In genomic region chr2:102099261-102099660, GRCm38 (mm10) we compare ENCODE assay signal across 24 mouse cellular contexts.
DNase-seq lines count a peak whose midpoint lies in the region; ATAC-seq and TF ChIP-seq lines count a peak whose summit lies in the region.
"Had no signal": no experiment of that assay in that cellular context is flagged by ENCODE, and none has a peak within 500 bp of the region (broad histone marks: within the 10 kb centered on the region; RNA-seq: fewer than 3 reads in every experiment).

No protein-coding gene starts in this region.

- H3K27me3 ChIP-seq in lung, embryonic 14.5 days (ENCODE audit: insufficient read depth, low read length), result no peaks in the 10 kb centered on the region
- H3K27me3 ChIP-seq in lung, postnatal 0 days (replicated peaks; ENCODE audit: insufficient read depth, low read length), result no peaks in the 10 kb centered on the region
- no peaks in the 10 kb centered on the region for H3K27me3 ChIP-seq in stomach, embryonic 15.5 days (replicated peaks)
- no peaks in the 10 kb centered on the region for H3K27me3 ChIP-seq in stomach, postnatal 0 days (ENCODE audit: control insufficient read depth, insufficient read depth, low read length)
- H3K27me3 ChIP-seq: embryonic facial prominence, embryonic 12.5 days; embryonic facial prominence, embryonic 15.5 days; heart, embryonic 12.5 days; heart, embryonic 15.5 days; hindbrain, embryonic 15.5 days had no signal

- WGBS in lung, embryonic 14.5 days, result 37% methylated on average over 4 of the region's 4 CpGs
- 64% methylated on average over 4 of the region's 4 CpGs for WGBS in lung, postnatal 0 days
- WGBS in lung, adult 2 months, result 87% methylated on average over 4 of the region's 4 CpGs
- 73% methylated on average over 4 of the region's 4 CpGs for WGBS in stomach, embryonic 15.5 days
- 67% methylated on average over 4 of the region's 4 CpGs for WGBS in stomach, postnatal 0 days

- peak; percentile 77 for ATAC-seq in lung, embryonic 14.5 days (ENCODE audit: insufficient read depth)
- ATAC-seq in lung, postnatal 0 days, result peak; percentile 64
- no peak for ATAC-seq in stomach, embryonic 15.5 days (ENCODE audit: insufficient read depth, low FRiP score, low read depth)
- no peak for ATAC-seq in stomach, postnatal 0 days (ENCODE audit: low FRiP score, low TSS enrichment)
- ATAC-seq: CD4-positive, CD25-positive, alpha-beta regulatory T cell, adult 4 months; forebrain, embryonic 14.5 days; forebrain, postnatal 0 days had no signal

- no peak for TF ChIP-seq CTCF in lung, embryonic 14.5 days (IDR thresholded peaks at IDR 0.05; ENCODE audit: low read depth)
- no peak for TF ChIP-seq CTCF in lung, postnatal 0 days (IDR thresholded peaks at IDR 0.05)
- no peak for TF ChIP-seq CTCF in lung, adult 2 months (IDR thresholded peaks at IDR 0.05; ENCODE audit: insufficient read depth, low read length)
- TF ChIP-seq CTCF in stomach, postnatal 0 days (IDR thresholded peaks at IDR 0.05; ENCODE audit: low read depth), result no peak

- H3K27ac ChIP-seq in lung, embryonic 14.5 days (ENCODE audit: low read depth), result peak overlapping the region; percentile 82
- H3K27ac ChIP-seq in lung, postnatal 0 days (ENCODE audit: low read length), result peak overlapping the region; percentile 76
- H3K27ac ChIP-seq in stomach, embryonic 15.5 days, result peak overlapping the region; percentile 17; the same call in 1 of the 2 replicates
- no peak overlapping the region for H3K27ac ChIP-seq in stomach, postnatal 0 days (replicated peaks)
- H3K27ac ChIP-seq: embryonic facial prominence, embryonic 12.5 days; embryonic facial prominence, embryonic 15.5 days; heart, embryonic 15.5 days; hindbrain, embryonic 15.5 days had no signal

- no peaks in the 10 kb centered on the region for H3K9me3 ChIP-seq in lung, embryonic 14.5 days (ENCODE audit: low read depth, low read length)
- no peaks in the 10 kb centered on the region for H3K9me3 ChIP-seq in lung, postnatal 0 days (ENCODE audit: low read length)
- H3K9me3 ChIP-seq in stomach, embryonic 15.5 days, result no peaks in the 10 kb centered on the region
- H3K9me3 ChIP-seq in stomach, postnatal 0 days (ENCODE audit: control insufficient read depth, low read length), result no peaks in the 10 kb centered on the region
- H3K9me3 ChIP-seq: embryonic facial prominence, embryonic 12.5 days; embryonic facial prominence, embryonic 15.5 days; heart, embryonic 15.5 days; hindbrain, embryonic 15.5 days had no signal

- no peak overlapping the region for H3K4me2 ChIP-seq in lung, embryonic 14.5 days
- no peak overlapping the region for H3K4me2 ChIP-seq in lung, postnatal 0 days (replicated peaks; ENCODE audit: low read depth, low read length)
- H3K4me2 ChIP-seq in stomach, embryonic 15.5 days, result no peak overlapping the region
- H3K4me2 ChIP-seq in stomach, postnatal 0 days (replicated peaks; ENCODE audit: low read depth), result no peak overlapping the region
- H3K4me2 ChIP-seq: embryonic facial prominence, embryonic 12.5 days; embryonic facial prominence, embryonic 15.5 days; heart, embryonic 12.5 days; heart, embryonic 15.5 days; hindbrain, embryonic 15.5 days had no signal

- no peak overlapping the region for H3K9ac ChIP-seq in lung, embryonic 14.5 days
- H3K9ac ChIP-seq in lung, postnatal 0 days (replicated peaks; ENCODE audit: low read depth), result no peak overlapping the region
- H3K9ac ChIP-seq in stomach, embryonic 15.5 days, result no peak overlapping the region
- no peak overlapping the region for H3K9ac ChIP-seq in stomach, postnatal 0 days (ENCODE audit: low read length)
- H3K9ac ChIP-seq: embryonic facial prominence, embryonic 12.5 days; embryonic facial prominence, embryonic 15.5 days; forebrain, postnatal 0 days; heart, embryonic 12.5 days; heart, embryonic 15.5 days; hindbrain, embryonic 15.5 days had no signal

- H3K4me3 ChIP-seq in lung, embryonic 14.5 days (ENCODE audit: low read depth, low read length), result no peak overlapping the region
- H3K4me3 ChIP-seq in lung, postnatal 0 days (ENCODE audit: low read depth, low read length), result no peak overlapping the region
- H3K4me3 ChIP-seq in lung, adult 2 months (replicated peaks; ENCODE audit: extremely low read depth, low read depth, low read length), result no peak overlapping the region
- no peak overlapping the region for H3K4me3 ChIP-seq in stomach, embryonic 15.5 days (replicated peaks)
- H3K4me3 ChIP-seq in stomach, postnatal 0 days (ENCODE audit: low read depth, low read length), result no peak overlapping the region
- H3K4me3 ChIP-seq: embryonic facial prominence, embryonic 12.5 days; embryonic facial prominence, embryonic 15.5 days; heart, embryonic 12.5 days; heart, embryonic 15.5 days; hindbrain, embryonic 15.5 days had no signal

- no peak for TF ChIP-seq POLR2A in lung, adult 2 months (IDR thresholded peaks at IDR 0.05; ENCODE audit: borderline replicate concordance, extremely low read depth, low read depth, low read length)

- peaks cover 6% of the 10 kb centered on the region for H3K4me1 ChIP-seq in lung, embryonic 14.5 days (ENCODE audit: insufficient read depth)
- H3K4me1 ChIP-seq in lung, postnatal 0 days (ENCODE audit: insufficient read depth, low read depth, low read length), result peaks cover 8% of the 10 kb centered on the region; the same call in 1 of the 2 replicates
- peaks cover 4% of the 10 kb centered on the region; the same call in 1 of the 2 replicates for H3K4me1 ChIP-seq in lung, adult 2 months (ENCODE audit: control insufficient read depth, insufficient read depth, low read length)
- 0 out of 2 replicates have a peak, but pooled peaks cover 5% of the 10 kb centered on the region for H3K4me1 ChIP-seq in stomach, embryonic 15.5 days
- no peaks in the 10 kb centered on the region for H3K4me1 ChIP-seq in stomach, postnatal 0 days (replicated peaks; ENCODE audit: control insufficient read depth, insufficient read depth)

- H3K36me3 ChIP-seq in lung, embryonic 14.5 days (ENCODE audit: insufficient read depth), result 0 out of 2 replicates have a peak, but pooled peaks cover 4% of the 10 kb centered on the region
- H3K36me3 ChIP-seq in lung, postnatal 0 days (ENCODE audit: insufficient read depth, low read length), result no peaks in the 10 kb centered on the region
- peaks cover 4% of the 10 kb centered on the region; the same call in 1 of the 2 replicates for H3K36me3 ChIP-seq in stomach, embryonic 15.5 days
- no peaks in the 10 kb centered on the region; the same call in 1 of the 2 replicates for H3K36me3 ChIP-seq in stomach, postnatal 0 days (ENCODE audit: control insufficient read depth, insufficient read depth, low read length)
- H3K36me3 ChIP-seq: embryonic facial prominence, embryonic 15.5 days; heart, embryonic 12.5 days; heart, embryonic 15.5 days; hindbrain, embryonic 15.5 days had no signal

- peak; percentile 80 for DNase-seq in lung, embryonic 14.5 days
- no peak for DNase-seq in lung, postnatal 25 days (ENCODE audit: low spot score)
- peak; percentile 71 for DNase-seq in lung, postnatal 0 days (ENCODE audit: low spot score)
- DNase-seq in lung, adult 2 months, result no peak
- DNase-seq in stomach, postnatal 0 days (ENCODE audit: low spot score), result no peak
- no peak for DNase-seq in frontal cortex, postnatal 14 days (ENCODE audit: low spot score in 2 of 2)
- DNase-seq: adrenal gland, adult 2 months; adrenal gland, postnatal 14 days; cerebellum, adult 11 months; cerebellum, adult 2 months; cerebellum, adult 9-11 months; cerebellum, postnatal 25 days; forebrain, postnatal 0 days; gastrocnemius, postnatal 25 days; heart, adult 18-20 months; heart, postnatal 10 days had no signal

- TF ChIP-seq EP300 in lung, postnatal 0 days (IDR thresholded peaks at IDR 0.05), result no peak
- TF ChIP-seq EP300 in stomach, postnatal 0 days (optimal IDR thresholded peaks at IDR 0.05), result no peak

Comparison
In these comparisons a context has a peak if more than half of its experiments do, and no peak if none do; other contexts are left out.
1. DNase-seq: peak in lung, embryonic 14.5 days (single experiment) and lung, postnatal 0 days (single experiment); none in lung, postnatal 25 days (single experiment), lung, adult 2 months (single experiment), stomach, postnatal 0 days (single experiment) and frontal cortex, postnatal 14 days (0 of 2).
2. ATAC-seq: peak in lung, embryonic 14.5 days (single experiment) and lung, postnatal 0 days (single experiment); none in stomach, embryonic 15.5 days (single experiment) and stomach, postnatal 0 days (single experiment).